Mouse (Mus musculus) frontal cortex, adult 2 months (tissue): ENCODE results near the gene Erfe. TPM values are rescaled to one million over a fixed set of nuclear protein-coding genes. Genes with fewer than 3 reads are reported as not detected.

Source experiments
- DNase-seq, 2 experiments: peaks; one replicate each; pipeline ENCODE4 v3.0.0; 2022; ENCODE audit warnings: low spot score in 1 of 2; ENCODE audit errors: extremely low spot score in 1 of 2
- polyA plus RNA-seq: library from polyadenylated mRNA; depleted of rRNA; stranded (reverse); fragments of >200 nt; gene quantifications from 2 replicates; pipeline ENCODE4 v1.2.3, GENCODE M21; 2012; rRNA removed

Gene Erfe
- 0.72 and 1.4 TPM in 2 replicates for polyA plus RNA-seq

GRCm38 (mm10) chr1:91366215-91367108 is at the start of gene Erfe:
Erfe (plus strand) TSS chr1:91366430.
- peak in 1 of 2 experiments; percentile 54 for DNase-seq

- DNase-seq = no peak
Observed at GRCm38 (mm10) chr1:91317656-91318055, 48.6 kb upstream of the Erfe start.

- DNase-seq = no peak
Observed at GRCm38 (mm10) chr1:91321760-91322438, 44.3 kb upstream of the Erfe start, which contains the start of gene Espnl. Espnl (plus strand) TSS chr1:91322075.

GRCm38 (mm10) chr1:91324646-91325045 is 41.6 kb upstream of the Erfe start:
- no peak for DNase-seq

GRCm38 (mm10) chr1:91325488-91326042 is 40.7 kb upstream of the Erfe start:
- DNase-seq = no peak

GRCm38 (mm10) chr1:91332102-91332501 is 34.1 kb upstream of the Erfe start:
- peak; percentile 53 to 62 for DNase-seq

- DNase-seq = no peak
Observed at GRCm38 (mm10) chr1:91333582-91333981, 32.6 kb upstream of the Erfe start.

GRCm38 (mm10) chr1:91337355-91337754 is 28.9 kb upstream of the Erfe start:
- DNase-seq = no peak

- peak; percentile 19 to 36 for DNase-seq
Observed at GRCm38 (mm10) chr1:91344001-91344400, 22.2 kb upstream of the Erfe start.

GRCm38 (mm10) chr1:91344921-91345685 is 21.1 kb upstream of the Erfe start:
- DNase-seq = no peak

GRCm38 (mm10) chr1:91346892-91347291 is 19.3 kb upstream of the Erfe start:
- DNase-seq = peak; percentile 25 to 79

- no peak for DNase-seq
Observed at GRCm38 (mm10) chr1:91350841-91351240, 15.4 kb upstream of the Erfe start, which contains the start of gene Klhl30. Klhl30 (plus strand) TSS chr1:91351016.

GRCm38 (mm10) chr1:91351249-91351648 is 15.0 kb upstream of the Erfe start:
- no peak for DNase-seq

- peak in 1 of 2 experiments; percentile 39 for DNase-seq
Observed at GRCm38 (mm10) chr1:91352277-91352676, 14.0 kb upstream of the Erfe start.

GRCm38 (mm10) chr1:91356105-91356504 is 10.1 kb upstream of the Erfe start:
- DNase-seq = no peak

GRCm38 (mm10) chr1:91362113-91362512 is 4.1 kb upstream of the Erfe start:
- DNase-seq = no peak

- no peak for DNase-seq
Observed at GRCm38 (mm10) chr1:91364822-91365644, 1.2 kb upstream of the Erfe start.

GRCm38 (mm10) chr1:91365816-91366214 is 415 bp upstream of the Erfe start:
- no peak for DNase-seq

GRCm38 (mm10) chr1:91367295-91367694 is 1.1 kb downstream of the Erfe start:
- DNase-seq = no peak

- DNase-seq = no peak
Observed at GRCm38 (mm10) chr1:91369408-91369807, 3.2 kb downstream of the Erfe start.
